Mouse (Mus musculus): ENCODE measurements at regions not wholly inside any gene's neighbourhood (a gene's known extent, or its start where the extent isn't known, plus 50 kb on each side); places are given as distances from the start of the nearest gene placed in this dataset.

GRCm38 (mm10) chr8:92732229-92732628 is 58.1 kb downstream of the Irx6 start:
- Histone ChIP-seq H3K4me1 (ENCODE audit: control insufficient read depth) (no peaks in the 10 kb centered on the region), H3K27me3 (ENCODE audit: control insufficient read depth) (no peaks in the 10 kb centered on the region), H3K4me3 (replicated peaks) (no peak overlapping the region), H3K9me3 (ENCODE audit: control insufficient read depth, low read length) (no peaks in the 10 kb centered on the region), H3K36me3 (ENCODE audit: control insufficient read depth) (no peaks in the 10 kb centered on the region)
- no peak for TF ChIP-seq GATA1 (IDR thresholded peaks at IDR 0.05; ENCODE audit: low read length)

GRCm38 (mm10) chr8:92735646-92736045 is 61.6 kb downstream of the Irx6 start:
- H3K36me3 ChIP-seq (ENCODE audit: control insufficient read depth) = no peaks in the 10 kb centered on the region
- TF ChIP-seq TAL1 (IDR thresholded peaks at IDR 0.05; ENCODE audit: low read length) (no peak), GATA1 (IDR thresholded peaks at IDR 0.05; ENCODE audit: low read length) (no peak)
- H3K9me3 ChIP-seq (ENCODE audit: control insufficient read depth, low read length) = no peaks in the 10 kb centered on the region
- H3K4me3 ChIP-seq (replicated peaks) = no peak overlapping the region
- no peaks in the 10 kb centered on the region for H3K27me3 ChIP-seq (ENCODE audit: control insufficient read depth)
- no peaks in the 10 kb centered on the region for H3K4me1 ChIP-seq (ENCODE audit: control insufficient read depth)

- H3K4me1 ChIP-seq (ENCODE audit: control insufficient read depth) = no peaks in the 10 kb centered on the region
- no peak for TF ChIP-seq TAL1 (IDR thresholded peaks at IDR 0.05; ENCODE audit: low read length)
- no peak for TF ChIP-seq GATA1 (IDR thresholded peaks at IDR 0.05; ENCODE audit: low read length)
- no peak overlapping the region for H3K4me3 ChIP-seq (replicated peaks)
- H3K27me3 ChIP-seq (ENCODE audit: control insufficient read depth) = no peaks in the 10 kb centered on the region
- no peaks in the 10 kb centered on the region for H3K36me3 ChIP-seq (ENCODE audit: control insufficient read depth)
- no peaks in the 10 kb centered on the region for H3K9me3 ChIP-seq (ENCODE audit: control insufficient read depth, low read length)
Measured at GRCm38 (mm10) chr8:92738080-92738479, 64.0 kb downstream of the Irx6 start.

- TF ChIP-seq GATA1 (IDR thresholded peaks at IDR 0.05; ENCODE audit: low read length) = no peak
- TF ChIP-seq TAL1 (IDR thresholded peaks at IDR 0.05; ENCODE audit: low read length) = no peak
- no peak overlapping the region for H3K4me3 ChIP-seq (replicated peaks)
- H3K36me3 ChIP-seq (ENCODE audit: control insufficient read depth) = no peaks in the 10 kb centered on the region
- H3K9me3 ChIP-seq (ENCODE audit: control insufficient read depth, low read length) = no peaks in the 10 kb centered on the region
- no peaks in the 10 kb centered on the region for H3K27me3 ChIP-seq (ENCODE audit: control insufficient read depth)
- H3K4me1 ChIP-seq (ENCODE audit: control insufficient read depth) = no peaks in the 10 kb centered on the region
Measured at GRCm38 (mm10) chr8:92740286-92740808, 66.3 kb downstream of the Irx6 start.

- H3K4me3 ChIP-seq (replicated peaks) = no peak overlapping the region
- no peak for TF ChIP-seq TAL1 (IDR thresholded peaks at IDR 0.05; ENCODE audit: low read length)
- no peak for TF ChIP-seq GATA1 (IDR thresholded peaks at IDR 0.05; ENCODE audit: low read length)
Measured at GRCm38 (mm10) chr8:92741836-92742235, 67.7 kb downstream of the Irx6 start.

GRCm38 (mm10) chr8:92743108-92743507 is 69.0 kb downstream of the Irx6 start:
- H3K36me3 ChIP-seq (ENCODE audit: control insufficient read depth) = no peaks in the 10 kb centered on the region
- TF ChIP-seq GATA1 (IDR thresholded peaks at IDR 0.05; ENCODE audit: low read length) (no peak), TAL1 (IDR thresholded peaks at IDR 0.05; ENCODE audit: low read length) (no peak)
- no peak overlapping the region for H3K4me3 ChIP-seq (replicated peaks)
- no peaks in the 10 kb centered on the region for H3K27me3 ChIP-seq (ENCODE audit: control insufficient read depth)
- H3K4me1 ChIP-seq (ENCODE audit: control insufficient read depth) = no peaks in the 10 kb centered on the region
- no peaks in the 10 kb centered on the region for H3K9me3 ChIP-seq (ENCODE audit: control insufficient read depth, low read length)

More at GRCm38 (mm10) chr8:92741836-92742235, 67.7 kb downstream of the Irx6 start:
- Histone ChIP-seq H3K4me1 (ENCODE audit: control insufficient read depth) (no peaks in the 10 kb centered on the region), H3K36me3 (ENCODE audit: control insufficient read depth) (no peaks in the 10 kb centered on the region), H3K9me3 (ENCODE audit: control insufficient read depth, low read length) (no peaks in the 10 kb centered on the region), H3K27me3 (ENCODE audit: control insufficient read depth) (no peaks in the 10 kb centered on the region)

GRCm38 (mm10) chr8:92747086-92747485 is 73.0 kb downstream of the Irx6 start:
- no peak overlapping the region for H3K4me3 ChIP-seq (replicated peaks)
- no peak for TF ChIP-seq TAL1 (IDR thresholded peaks at IDR 0.05; ENCODE audit: low read length)

GRCm38 (mm10) chr8:92747951-92748350 is 73.9 kb downstream of the Irx6 start:
- Histone ChIP-seq H3K4me3 (replicated peaks) (no peak overlapping the region), H3K4me1 (ENCODE audit: control insufficient read depth) (no peaks in the 10 kb centered on the region), H3K36me3 (ENCODE audit: control insufficient read depth) (no peaks in the 10 kb centered on the region), H3K9me3 (ENCODE audit: control insufficient read depth, low read length) (no peaks in the 10 kb centered on the region), H3K27me3 (ENCODE audit: control insufficient read depth) (no peaks in the 10 kb centered on the region)
- no peak for TF ChIP-seq TAL1 (IDR thresholded peaks at IDR 0.05; ENCODE audit: low read length)
- TF ChIP-seq GATA1 (IDR thresholded peaks at IDR 0.05; ENCODE audit: low read length) = no peak

More at GRCm38 (mm10) chr8:92747086-92747485, 73.0 kb downstream of the Irx6 start:
- Histone ChIP-seq H3K9me3 (ENCODE audit: control insufficient read depth, low read length) (no peaks in the 10 kb centered on the region), H3K27me3 (ENCODE audit: control insufficient read depth) (no peaks in the 10 kb centered on the region), H3K4me1 (ENCODE audit: control insufficient read depth) (no peaks in the 10 kb centered on the region), H3K36me3 (ENCODE audit: control insufficient read depth) (no peaks in the 10 kb centered on the region)

GRCm38 (mm10) chr8:92759848-92760247 is 67.2 kb upstream of the Mmp2 start:
- no peaks in the 10 kb centered on the region for H3K27me3 ChIP-seq (ENCODE audit: control insufficient read depth)
- no peak overlapping the region for H3K4me3 ChIP-seq (replicated peaks)
- no peaks in the 10 kb centered on the region for H3K9me3 ChIP-seq (ENCODE audit: control insufficient read depth, low read length)
- TF ChIP-seq TAL1 (IDR thresholded peaks at IDR 0.05; ENCODE audit: low read length) = no peak
- TF ChIP-seq GATA1 (IDR thresholded peaks at IDR 0.05; ENCODE audit: low read length) = no peak
- H3K36me3 ChIP-seq (ENCODE audit: control insufficient read depth) = no peaks in the 10 kb centered on the region
- H3K4me1 ChIP-seq (ENCODE audit: control insufficient read depth) = no peaks in the 10 kb centered on the region

- TF ChIP-seq TAL1 (IDR thresholded peaks at IDR 0.05; ENCODE audit: low read length) = no peak
- no peak for TF ChIP-seq GATA1 (IDR thresholded peaks at IDR 0.05; ENCODE audit: low read length)
- no peaks in the 10 kb centered on the region for H3K9me3 ChIP-seq (ENCODE audit: control insufficient read depth, low read length)
Measured at GRCm38 (mm10) chr8:92760933-92761332, 66.2 kb upstream of the Mmp2 start.

More at GRCm38 (mm10) chr8:92760933-92761332, 66.2 kb upstream of the Mmp2 start:
- no peak overlapping the region for H3K4me3 ChIP-seq (replicated peaks)
- no peaks in the 10 kb centered on the region for H3K4me1 ChIP-seq (ENCODE audit: control insufficient read depth)
- H3K27me3 ChIP-seq (ENCODE audit: control insufficient read depth) = no peaks in the 10 kb centered on the region
- no peaks in the 10 kb centered on the region for H3K36me3 ChIP-seq (ENCODE audit: control insufficient read depth)

Measured in erythroblast, embryonic 14.5 days (primary cell).